Mouse (Mus musculus) midbrain, embryonic 14.5 days (tissue): ENCODE measurements around the gene Slc39a7. TPM values are rescaled to one million over a fixed set of nuclear protein-coding genes. Genes with fewer than 3 reads are reported as not detected.

ENCODE experiments used
- ATAC-seq: fragments of 200-750 bp; cut with Nextera tagmentation; 2 replicates; pipeline ENCODE4 v1.8.0; 2017; ENCODE audit warnings: moderate number of reproducible peaks, moderate library complexity; ENCODE audit not compliant: low FRiP score, low TSS enrichment
- DNase-seq: peaks from one replicate; pipeline ENCODE4 v3.0.0-alpha.2; 2015
- H3K27ac ChIP-seq: fragments of 300-500 bp; sonication (generic); replicated peaks from 2 replicates; pipeline ENCODE4 v1.5.1; 2014; ENCODE audit warnings: mild to moderate bottlenecking, low read depth, low read length, moderate library complexity
- H3K27me3 ChIP-seq: fragments of 300-500 bp; sonication (generic); 2 replicates; pipeline ENCODE4 v1.6.1; 2014; ENCODE audit warnings: low read length, control low read depth, mixed read lengths; ENCODE audit not compliant: control insufficient read depth, insufficient read depth
- H3K36me3 ChIP-seq: fragments of 300-500 bp; sonication (generic); 2 replicates; pipeline ENCODE4 v1.6.1; 2014; ENCODE audit warnings: low read length, control low read depth; ENCODE audit not compliant: control insufficient read depth, insufficient read depth
- H3K4me1 ChIP-seq: fragments of 300-500 bp; sonication (generic); 2 replicates; pipeline ENCODE4 v1.6.1; 2014; ENCODE audit warnings: mild to moderate bottlenecking, antibody characterized with exemption, low read length, control low read depth; ENCODE audit not compliant: control insufficient read depth, insufficient read depth
- H3K4me2 ChIP-seq: fragments of 300-500 bp; sonication (generic); 2 replicates; pipeline ENCODE4 v1.6.1; 2014; ENCODE audit warnings: mild to moderate bottlenecking, low read length, moderate library complexity
- H3K4me3 ChIP-seq: fragments of 300-500 bp; sonication (generic); replicated peaks from 2 replicates; pipeline ENCODE4 v1.5.1; 2014; ENCODE audit warnings: low read depth, low read length
- H3K9ac ChIP-seq: fragments of 300-500 bp; sonication (generic); replicated peaks from 2 replicates; pipeline ENCODE4 v1.6.1; 2014; ENCODE audit warnings: mild to moderate bottlenecking, low read length, moderate library complexity
- H3K9me3 ChIP-seq: fragments of 300-500 bp; sonication (generic); 2 replicates; pipeline ENCODE4 v1.6.1; 2016; ENCODE audit warnings: low read length, control low read depth, mixed read lengths; ENCODE audit not compliant: control insufficient read depth
- WGBS: fragments of 180-500 bp; shearing (Covaris S2); extraction: QIAGEN DNeasy Blood & Tissue Kit; methylation state at CpG from one replicate; pipeline ENCODE4 v1.1.7; 2014; 5-methylcytosine and 5-hydroxymethylcytosine counted together
- polyA plus RNA-seq: library from polyadenylated mRNA; unstranded; fragments of >200 nt; fragmentation: Nextera tagmentation; extraction: Ambion mirVana; gene quantifications from 2 replicates; pipeline ENCODE4 v1.2.1, GENCODE M21; 2014

Slc39a7 gene
- polyA plus RNA-seq, 1 experiment from 2014 or later: 95.7 TPM

- Histone ChIP-seq H3K27ac (peak within 1 kb of the TSS; percentile 99), H3K4me2 (peak within 1 kb of the TSS; percentile 92), H3K9me3 (no peaks in the 10 kb centered on the region), H3K36me3 (peaks cover 26% of the 10 kb centered on the region), H3K27me3 (no peaks in the 10 kb centered on the region), H3K4me3 (peak within 1 kb of the TSS; percentile 88), H3K9ac (peak within 1 kb of the TSS; percentile 65), H3K4me1 (peaks cover 56% of the 10 kb centered on the region)
- peak; percentile 72 for ATAC-seq
- under 1% methylated on average over 49 of the region's 49 CpGs for WGBS
- DNase-seq: peak; percentile 96
Observed at GRCm38 (mm10) chr17:34027656-34028223, 3.7 kb downstream of the Slc39a7 start, which contains the start of gene H2-Ke6. Gene H2-Ke6, minus strand, starts transcription at chr17:34028060.

- DNase-seq: no peak
- peak overlapping the region; percentile 88 for H3K4me3 ChIP-seq
- H3K36me3 ChIP-seq: peaks cover 32% of the 10 kb centered on the region
- no peak for ATAC-seq
- 1% methylated on average over 36 of the region's 36 CpGs for WGBS
- peak overlapping the region; percentile 92 for H3K4me2 ChIP-seq
- peak overlapping the region; percentile 65 for H3K9ac ChIP-seq
- H3K9me3 ChIP-seq: no peaks in the 10 kb centered on the region
- H3K27me3 ChIP-seq: no peaks in the 10 kb centered on the region
- H3K4me1 ChIP-seq: peaks cover 54% of the 10 kb centered on the region
- H3K27ac ChIP-seq: peak overlapping the region; percentile 99
Observed at GRCm38 (mm10) chr17:34026917-34027655, 4.4 kb downstream of the Slc39a7 start.

GRCm38 (mm10) chr17:34026221-34026620 lies 5.3 kb downstream of the Slc39a7 start:
- H3K27ac ChIP-seq: peak overlapping the region; percentile 99
- peaks cover 40% of the 10 kb centered on the region for H3K36me3 ChIP-seq
- no peak overlapping the region; the same call in 1 of the 2 replicates for H3K9ac ChIP-seq
- H3K4me2 ChIP-seq: peak overlapping the region; percentile 92
- no peaks in the 10 kb centered on the region for H3K27me3 ChIP-seq
- peaks cover 54% of the 10 kb centered on the region for H3K4me1 ChIP-seq
- ATAC-seq: no peak
- WGBS: 3% methylated on average over 2 of the region's 2 CpGs
- no peaks in the 10 kb centered on the region for H3K9me3 ChIP-seq
- peak overlapping the region; percentile 88 for H3K4me3 ChIP-seq
- DNase-seq: no peak

GRCm38 (mm10) chr17:34025756-34026151 lies 5.7 kb downstream of the Slc39a7 start:
- peaks cover 54% of the 10 kb centered on the region for H3K4me1 ChIP-seq
- peak overlapping the region; percentile 93 for H3K9ac ChIP-seq
- H3K4me2 ChIP-seq: peak overlapping the region; percentile 92
- H3K9me3 ChIP-seq: no peaks in the 10 kb centered on the region
- WGBS: 5% methylated on average over 7 of the region's 7 CpGs
- no peaks in the 10 kb centered on the region for H3K27me3 ChIP-seq
- DNase-seq (peak; percentile 85), ATAC-seq (peak; percentile 31)
- peak overlapping the region; percentile 99 for H3K27ac ChIP-seq
- H3K4me3 ChIP-seq: peak overlapping the region; percentile 88
- peaks cover 45% of the 10 kb centered on the region for H3K36me3 ChIP-seq

GRCm38 (mm10) chr17:34024861-34025755 lies 6.4 kb downstream of the Slc39a7 start:
- Histone ChIP-seq H3K9ac (peak overlapping the region; percentile 93), H3K4me2 (peak overlapping the region; percentile 92), H3K4me1 (peaks cover 47% of the 10 kb centered on the region), H3K9me3 (no peaks in the 10 kb centered on the region), H3K27me3 (no peaks in the 10 kb centered on the region), H3K36me3 (peaks cover 45% of the 10 kb centered on the region), H3K27ac (peak overlapping the region; percentile 99), H3K4me3 (peak overlapping the region; percentile 88)
- ATAC-seq (peak; percentile 15), DNase-seq (peak; percentile 74)
- WGBS: under 1% methylated on average over 57 of the region's 57 CpGs

GRCm38 (mm10) chr17:34024317-34024821 lies 7.1 kb downstream of the Slc39a7 start, which contains the start of gene Ring1:
Gene Ring1, minus strand, starts transcription at chr17:34024680.
- peak within 1 kb of the TSS; percentile 88 for H3K4me3 ChIP-seq
- peak within 1 kb of the TSS; percentile 99 for H3K27ac ChIP-seq
- DNase-seq: peak; percentile 96
- H3K27me3 ChIP-seq: no peaks in the 10 kb centered on the region
- H3K9me3 ChIP-seq: no peaks in the 10 kb centered on the region
- H3K4me1 ChIP-seq: peaks cover 42% of the 10 kb centered on the region
- H3K9ac ChIP-seq: peak within 1 kb of the TSS; percentile 93
- WGBS: 0% methylated on average over 56 of the region's 58 CpGs
- peak within 1 kb of the TSS; percentile 92 for H3K4me2 ChIP-seq
- H3K36me3 ChIP-seq: peaks cover 37% of the 10 kb centered on the region
- ATAC-seq: peak; percentile 78

GRCm38 (mm10) chr17:34023678-34024077 lies 7.8 kb downstream of the Slc39a7 start:
- peak overlapping the region; percentile 88 for H3K4me3 ChIP-seq
- H3K4me1 ChIP-seq: peaks cover 40% of the 10 kb centered on the region

GRCm38 (mm10) chr17:34022987-34023386 lies 8.5 kb downstream of the Slc39a7 start:
- WGBS: 98% methylated on average over 20 of the region's 20 CpGs
- Histone ChIP-seq H3K4me1 (peaks cover 33% of the 10 kb centered on the region), H3K9ac (no peak overlapping the region), H3K27me3 (no peaks in the 10 kb centered on the region), H3K36me3 (peaks cover 25% of the 10 kb centered on the region), H3K4me2 (no peak overlapping the region; the same call in 1 of the 2 replicates), H3K27ac (no peak overlapping the region), H3K4me3 (no peak overlapping the region), H3K9me3 (no peaks in the 10 kb centered on the region)
- DNase-seq (no peak), ATAC-seq (no peak)

More at GRCm38 (mm10) chr17:34023678-34024077, 7.8 kb downstream of the Slc39a7 start:
- peaks cover 30% of the 10 kb centered on the region for H3K36me3 ChIP-seq
- peak overlapping the region; percentile 99 for H3K27ac ChIP-seq
- DNase-seq (no peak), ATAC-seq (no peak)
- no peaks in the 10 kb centered on the region for H3K9me3 ChIP-seq
- peak overlapping the region; percentile 93 for H3K9ac ChIP-seq
- H3K27me3 ChIP-seq: no peaks in the 10 kb centered on the region
- WGBS: 59% methylated on average over 9 of the region's 9 CpGs
- peak overlapping the region; percentile 92 for H3K4me2 ChIP-seq
